Mouse (Mus musculus): ENCODE results near the gene Nipal3.

Nipal3 gene

GRCm38 (mm10) chr4:135433443-135434394 is 61.1 kb downstream of the Nipal3 start, which contains the start of gene Rcan3:
TSS of gene Rcan3 (minus strand) at chr4:135433853.
- peak; percentile 49 for DNase-seq (ENCODE audit: low spot score)

GRCm38 (mm10) chr4:135433086-135433442 is 61.8 kb downstream of the Nipal3 start:
- no peak for DNase-seq (ENCODE audit: low spot score)

- no peak for DNase-seq (ENCODE audit: low spot score)
Observed at GRCm38 (mm10) chr4:135429990-135430760, 64.7 kb downstream of the Nipal3 start.

GRCm38 (mm10) chr4:135429383-135429782 is 65.5 kb downstream of the Nipal3 start:
- DNase-seq (ENCODE audit: low spot score), result no peak

- DNase-seq (ENCODE audit: low spot score), result no peak
Observed at GRCm38 (mm10) chr4:135426587-135426986, 68.3 kb downstream of the Nipal3 start.

GRCm38 (mm10) chr4:135425625-135426024 is 69.2 kb downstream of the Nipal3 start:
- DNase-seq (ENCODE audit: low spot score), result peak; percentile 39

- DNase-seq (ENCODE audit: low spot score), result no peak
Observed at GRCm38 (mm10) chr4:135420961-135421360, 73.9 kb downstream of the Nipal3 start.

- DNase-seq (ENCODE audit: low spot score), result no peak
Observed at GRCm38 (mm10) chr4:135420416-135420815, 74.4 kb downstream of the Nipal3 start.

- no peak for DNase-seq (ENCODE audit: low spot score)
Observed at GRCm38 (mm10) chr4:135419996-135420395, 74.8 kb downstream of the Nipal3 start.

- no peak for DNase-seq (ENCODE audit: low spot score)
Observed at GRCm38 (mm10) chr4:135416367-135416766, 78.5 kb downstream of the Nipal3 start.

GRCm38 (mm10) chr4:135413491-135413890 is 81.3 kb downstream of the Nipal3 start:
- no peak for DNase-seq (ENCODE audit: low spot score)

GRCm38 (mm10) chr4:135411633-135412032 is 83.2 kb downstream of the Nipal3 start:
- no peak for DNase-seq (ENCODE audit: low spot score)

- no peak for DNase-seq (ENCODE audit: low spot score)
Observed at GRCm38 (mm10) chr4:135406180-135406579, 88.7 kb downstream of the Nipal3 start.

GRCm38 (mm10) chr4:135404916-135405315 is 89.9 kb downstream of the Nipal3 start:
- no peak for DNase-seq (ENCODE audit: low spot score)

GRCm38 (mm10) chr4:135404048-135404447 is 90.8 kb downstream of the Nipal3 start:
- no peak for DNase-seq (ENCODE audit: low spot score)

GRCm38 (mm10) chr4:135401881-135402280 is 93.0 kb downstream of the Nipal3 start:
- no peak for DNase-seq (ENCODE audit: low spot score)

GRCm38 (mm10) chr4:135397991-135398390 is 96.8 kb downstream of the Nipal3 start, which contains the start of gene Ncmap:
TSS of gene Ncmap (minus strand) at chr4:135398227.
- DNase-seq (ENCODE audit: low spot score), result no peak

- DNase-seq (ENCODE audit: low spot score), result no peak
Observed at GRCm38 (mm10) chr4:135397551-135397950, 97.3 kb downstream of the Nipal3 start.

- no peak for DNase-seq (ENCODE audit: low spot score)
Observed at GRCm38 (mm10) chr4:135396303-135396702, 98.5 kb downstream of the Nipal3 start.
